Mouse (Mus musculus) thymus, postnatal 10 days (tissue): ENCODE data around the gene Suv39h1.
"Not testable (repeated sequence)": the region's sequence is repeated elsewhere in the genome, so short reads cannot be mapped to it uniquely, and the experiment has no call there.

Experiments
- DNase-seq, 2 experiments: peaks; one replicate each; pipeline ENCODE4 v3.0.0; 2021; ENCODE audit warnings: low spot score in 2 of 2

The Suv39h1 gene

DNA sequence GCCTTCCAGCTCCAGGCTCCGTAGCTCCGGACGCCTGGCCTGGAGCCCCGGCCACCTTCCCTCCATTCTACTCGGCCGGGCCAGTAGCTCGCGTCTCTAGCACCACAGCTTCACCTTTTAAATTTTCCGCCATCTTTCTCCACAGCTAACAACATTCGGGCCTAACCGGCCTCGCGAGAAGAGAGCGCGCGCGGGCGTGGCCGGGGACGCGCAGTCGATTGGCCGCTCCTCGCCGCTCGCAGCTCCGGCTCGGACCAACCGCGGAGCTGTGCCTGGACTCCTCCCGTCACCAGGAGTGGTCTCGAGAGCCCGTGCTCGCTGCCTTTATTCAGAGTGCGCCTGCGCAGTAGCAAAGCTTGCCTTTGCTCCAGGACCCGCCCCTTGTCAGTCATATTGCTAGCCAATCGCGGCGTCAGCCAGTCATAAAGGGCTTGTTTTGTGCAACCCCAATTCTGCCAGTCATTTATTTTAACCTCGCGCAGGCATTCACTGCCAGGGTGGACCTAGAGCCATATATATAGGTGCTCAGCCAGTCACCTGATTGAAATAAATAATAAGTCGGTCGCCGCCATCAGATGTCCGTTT, at the start of gene Suv39h1:
Suv39h1 (minus strand) TSS at position 331 of the 585 bp plus-strand sequence.
- DNase-seq = peak; percentile 85 to 94

DNA sequence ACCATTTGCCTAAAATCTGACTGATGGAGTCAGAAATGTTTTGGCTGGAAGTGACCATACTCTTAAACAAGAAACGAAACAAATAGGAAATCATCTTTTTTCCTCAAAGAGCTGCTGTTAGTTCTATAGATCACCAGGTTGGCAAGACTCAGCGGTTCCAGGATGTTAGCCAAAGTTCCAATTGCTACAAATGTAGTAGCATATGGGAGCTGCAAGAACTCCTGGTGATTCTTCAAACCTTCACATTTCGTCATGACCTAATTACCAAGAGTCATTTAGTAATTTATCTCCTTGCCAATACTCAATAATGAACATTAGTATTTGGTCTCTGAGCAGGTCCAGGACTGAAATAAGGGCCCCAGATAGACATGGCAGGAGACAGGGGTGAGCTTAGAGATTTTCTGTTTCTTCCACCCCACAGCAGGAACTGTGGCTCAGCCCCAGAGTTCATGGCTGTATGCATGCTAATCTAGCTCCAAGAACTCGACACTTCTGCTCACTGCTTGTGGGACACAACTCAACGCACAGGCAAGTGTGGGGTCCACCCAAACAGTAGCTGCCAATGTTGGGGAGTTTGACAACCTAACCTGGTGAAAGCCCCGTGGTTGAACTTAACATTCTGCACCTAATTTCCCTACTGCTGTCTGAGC, 49.4 kb upstream of the Suv39h1 start:
- DNase-seq = no peak

DNA sequence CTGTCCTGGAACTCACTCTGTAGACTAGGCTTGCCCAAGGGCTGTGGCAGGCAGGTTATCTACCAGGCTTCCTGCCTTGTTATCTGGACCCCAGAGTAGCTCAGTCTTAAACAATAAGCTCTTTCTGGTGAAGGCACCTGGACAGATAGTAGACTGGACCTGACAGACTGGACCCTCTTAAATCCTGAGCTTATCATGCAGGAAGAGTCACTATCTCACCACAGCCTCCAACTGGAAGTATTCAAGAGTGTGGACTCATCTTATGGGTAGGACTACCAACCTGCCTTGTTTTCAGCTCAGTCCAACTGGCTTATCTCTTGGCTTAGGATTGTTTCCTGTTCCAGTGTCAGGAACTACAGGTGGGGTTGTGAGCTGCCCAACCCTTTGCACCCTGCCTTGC, 42.7 kb upstream of the Suv39h1 start:
- no peak for DNase-seq

DNA sequence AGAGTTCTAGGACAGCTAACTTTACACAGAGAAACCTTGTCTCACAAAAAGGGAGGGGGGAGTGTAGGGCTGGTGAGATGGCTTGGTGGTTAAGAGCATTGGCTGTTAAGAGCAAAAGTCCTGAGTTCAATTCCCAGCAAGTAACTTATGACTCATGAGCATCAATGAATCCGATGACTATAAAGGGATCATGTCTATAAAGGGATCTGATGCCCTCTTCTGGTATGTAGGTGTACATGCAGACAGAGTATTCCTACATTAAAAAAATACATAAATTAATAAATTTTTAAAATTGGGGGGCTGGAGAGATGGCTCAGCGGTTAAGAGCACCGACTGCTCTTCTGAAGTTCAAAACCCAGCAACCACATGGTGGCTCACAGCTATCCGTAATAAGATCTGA, 40.7 kb upstream of the Suv39h1 start:
- no peak for DNase-seq

DNA sequence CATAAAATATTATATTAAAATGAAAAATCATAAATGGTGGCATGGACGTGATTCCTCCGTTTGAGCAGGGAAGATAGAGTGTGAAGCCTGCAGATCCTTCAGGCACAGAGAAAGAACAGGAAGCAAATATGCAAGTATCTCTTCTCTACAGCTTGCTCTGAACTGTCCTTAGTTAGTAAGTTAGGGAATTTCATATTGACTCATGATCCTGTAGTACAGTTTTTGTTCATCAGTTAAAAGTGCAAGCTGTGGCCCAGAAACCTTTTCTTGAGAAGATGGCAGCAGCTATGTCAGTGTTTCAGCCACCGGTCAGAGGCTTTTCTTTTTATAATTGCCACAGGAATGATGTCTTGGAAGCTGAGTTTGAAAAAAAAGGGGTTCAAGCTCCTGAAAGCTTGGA, 30.5 kb upstream of the Suv39h1 start:
- DNase-seq = no peak

DNA sequence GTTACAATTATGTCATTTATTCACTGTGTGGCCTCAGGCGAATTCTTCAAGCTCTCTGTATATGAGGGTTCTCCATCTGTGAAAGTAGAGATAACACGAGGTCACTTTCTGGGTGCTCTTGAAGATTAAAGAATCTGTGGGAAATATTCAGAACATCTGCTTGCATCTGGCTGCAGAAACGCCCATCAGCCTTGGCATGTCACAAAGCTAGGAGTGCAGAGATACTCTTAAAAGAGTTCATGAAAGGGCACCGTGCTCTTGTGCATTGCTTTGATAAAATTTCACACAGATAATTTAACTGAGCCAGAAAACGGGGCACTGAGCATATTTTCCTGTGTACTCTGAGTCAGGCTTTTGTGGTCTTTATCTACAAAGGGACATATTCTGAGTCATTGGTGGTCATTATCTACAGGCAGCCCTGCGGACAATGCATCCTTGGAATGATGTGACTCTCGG, 27.7 kb upstream of the Suv39h1 start:
- DNase-seq = no peak

DNA sequence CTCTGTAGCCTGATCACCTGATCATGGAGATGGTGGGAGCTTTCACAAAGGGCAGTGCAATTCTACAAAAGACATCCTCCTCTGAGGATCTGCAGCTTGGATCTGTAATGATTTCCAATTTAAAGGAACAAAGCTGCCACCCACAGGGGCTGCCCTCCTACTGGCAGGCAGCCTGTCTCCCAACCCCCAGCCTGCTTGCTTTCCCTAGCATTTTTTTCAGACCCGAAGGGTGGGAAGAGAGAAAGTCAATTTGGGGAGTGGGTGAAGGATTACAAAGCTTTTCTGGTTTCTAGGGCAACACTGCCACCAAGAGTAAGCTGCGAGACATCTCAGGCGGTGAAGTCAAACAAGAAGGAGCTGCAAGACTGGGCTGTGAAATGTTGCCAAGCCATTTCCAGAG, 26.5 kb upstream of the Suv39h1 start:
- peak in 1 of 2 experiments; percentile 7 for DNase-seq

DNA sequence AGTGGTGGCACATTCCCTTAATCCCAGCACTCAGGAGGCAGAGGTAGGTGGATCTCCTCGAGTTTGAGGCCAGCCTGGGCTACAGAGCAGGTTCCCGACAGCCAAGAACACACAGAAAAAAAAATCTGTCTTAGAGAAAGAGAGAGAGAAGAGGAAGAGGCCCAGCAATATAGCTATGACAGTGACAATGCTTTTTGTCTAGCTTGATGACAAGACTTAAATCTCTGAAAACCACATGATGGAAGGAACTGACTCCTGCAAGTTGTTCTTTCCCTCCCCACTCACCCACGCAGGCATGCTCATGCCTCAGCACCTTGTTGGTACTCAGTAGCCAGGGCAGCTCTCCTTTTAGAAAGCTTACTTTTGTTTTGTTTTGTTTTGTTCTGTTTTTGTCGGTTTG, 24.9 kb upstream of the Suv39h1 start:
- no peak for DNase-seq

DNA sequence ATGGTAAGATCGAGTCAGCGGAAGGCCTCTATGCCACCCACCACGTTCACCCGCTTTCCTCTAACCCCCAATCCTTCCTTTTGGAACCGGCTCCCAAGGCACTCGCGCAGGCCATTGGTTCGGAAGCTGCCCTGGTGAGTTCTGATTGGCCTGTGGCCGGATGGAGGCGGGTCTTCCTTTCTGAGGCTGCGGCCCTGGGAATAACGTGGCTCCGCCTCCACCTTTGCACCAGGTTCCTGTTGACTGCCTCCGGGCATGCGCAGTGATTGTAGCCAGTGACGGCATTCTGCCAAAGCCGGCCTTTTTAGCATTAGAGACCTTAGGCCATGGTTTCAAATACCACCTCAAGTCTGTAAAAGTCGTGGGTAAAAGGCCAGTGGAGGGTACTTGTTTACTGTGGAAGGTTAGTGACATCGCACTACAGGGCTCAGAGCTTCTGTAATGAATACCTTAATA, 22.3 kb upstream of the Suv39h1 start:
- DNase-seq = peak; percentile 91

DNA sequence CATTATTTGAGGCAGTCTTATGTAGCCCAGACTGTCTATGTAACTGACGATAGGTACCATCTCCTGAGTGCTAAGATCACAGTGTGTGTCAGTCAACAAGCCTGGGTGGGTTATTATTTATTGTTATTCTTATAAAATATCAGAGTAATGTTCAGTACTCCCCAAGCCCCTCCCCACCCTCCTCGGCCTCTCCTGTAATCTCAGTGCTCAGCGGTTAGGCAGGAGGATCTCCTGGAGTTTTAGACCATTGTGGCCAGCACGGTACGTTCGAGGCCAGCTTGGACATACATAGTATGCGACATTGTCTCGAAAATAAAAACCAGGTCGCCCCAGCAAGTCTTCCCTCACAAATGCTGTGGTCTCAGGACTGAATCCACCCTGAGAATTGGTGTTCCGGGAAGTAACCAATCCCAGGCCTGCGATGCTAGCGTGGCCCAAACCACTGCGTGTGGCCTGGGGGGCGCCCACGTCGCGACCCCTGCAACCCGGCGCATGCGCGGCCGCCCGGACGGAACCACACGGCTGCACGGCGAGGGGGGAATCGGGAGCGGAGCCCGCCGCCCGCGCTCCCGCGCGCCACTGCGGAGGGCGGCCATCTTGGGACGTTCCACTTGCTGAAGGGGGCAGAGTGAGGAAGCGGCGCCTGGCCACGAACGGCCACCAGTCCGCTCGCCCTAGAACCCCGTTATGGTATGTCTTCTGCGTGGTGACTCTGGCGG, 21.7 kb upstream of the Suv39h1 start:
- peak; percentile 70 to 89 for DNase-seq

DNA sequence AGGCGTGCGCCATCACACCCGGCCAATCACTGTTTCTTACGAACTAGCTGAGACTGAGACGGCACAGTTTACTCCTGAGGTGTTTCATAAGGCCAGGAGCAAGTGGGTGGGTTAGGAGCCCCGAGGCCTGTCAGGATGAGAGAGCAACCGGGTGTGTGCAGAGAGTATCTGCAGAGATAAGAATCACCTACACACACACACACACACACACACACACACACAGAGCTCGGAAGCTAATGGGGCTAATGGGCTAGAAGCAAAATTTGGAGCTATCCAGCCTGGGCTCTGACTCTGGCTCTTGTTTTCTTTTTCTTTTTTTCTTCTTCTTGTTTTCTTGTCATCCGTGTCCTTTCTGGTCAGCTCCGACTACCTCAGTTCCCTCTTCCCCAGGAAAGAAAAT, 21.0 kb upstream of the Suv39h1 start:
- DNase-seq = no peak

DNA sequence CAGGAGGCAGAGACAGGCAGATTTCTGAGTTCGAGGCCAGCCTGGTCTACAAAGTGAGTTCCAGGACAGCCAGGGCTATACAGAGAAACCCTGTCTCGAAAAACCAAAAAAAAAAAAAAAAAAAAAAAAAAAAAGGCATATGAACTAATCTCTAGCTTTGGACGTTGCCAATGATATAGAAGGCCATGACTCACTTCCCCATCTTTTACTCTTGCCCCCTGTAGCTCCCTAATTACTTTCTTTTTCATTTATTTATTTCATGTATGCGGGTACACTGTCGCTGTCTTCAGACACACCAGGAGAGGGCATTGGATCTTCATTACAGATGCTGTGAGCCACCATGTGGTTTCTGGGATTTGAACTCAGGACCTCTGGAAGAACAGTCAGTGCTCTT, 16.4 kb upstream of the Suv39h1 start:
- not testable (repeated sequence) for DNase-seq

DNA sequence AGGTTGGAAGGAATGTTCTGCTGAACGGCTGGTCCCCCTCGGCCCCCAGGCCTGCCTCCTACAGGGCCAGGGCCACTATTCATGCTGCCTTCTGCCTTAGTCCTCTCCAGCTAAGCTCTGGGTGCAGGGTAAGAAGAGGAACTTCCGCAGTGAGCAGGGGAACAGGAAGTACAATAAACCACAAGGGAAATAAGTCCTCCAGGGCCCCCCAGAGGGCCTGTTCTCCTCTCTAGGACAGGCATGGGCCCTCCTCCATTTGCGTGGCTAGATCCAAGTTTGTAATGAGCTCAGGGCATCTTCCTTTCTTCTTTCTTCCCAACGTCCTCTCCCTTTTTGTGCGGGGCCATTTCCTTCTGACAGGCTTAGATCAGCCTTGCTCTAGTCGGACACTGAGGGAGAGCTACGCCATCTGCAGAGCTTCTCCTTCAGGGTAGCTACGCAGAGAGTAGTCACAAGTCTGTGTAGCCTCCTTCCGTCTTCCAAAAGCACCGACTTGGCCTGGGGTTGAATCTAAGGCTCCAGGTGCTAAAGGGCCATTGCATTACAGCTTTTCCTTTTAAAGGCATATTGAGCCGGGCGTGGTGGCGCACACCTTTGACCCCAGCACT, 15.9 kb upstream of the Suv39h1 start, which contains the start of gene Was:
Was (minus strand) TSS at position 153 of the 608 bp plus-strand sequence.
- DNase-seq = peak; percentile 45 to 54

DNA sequence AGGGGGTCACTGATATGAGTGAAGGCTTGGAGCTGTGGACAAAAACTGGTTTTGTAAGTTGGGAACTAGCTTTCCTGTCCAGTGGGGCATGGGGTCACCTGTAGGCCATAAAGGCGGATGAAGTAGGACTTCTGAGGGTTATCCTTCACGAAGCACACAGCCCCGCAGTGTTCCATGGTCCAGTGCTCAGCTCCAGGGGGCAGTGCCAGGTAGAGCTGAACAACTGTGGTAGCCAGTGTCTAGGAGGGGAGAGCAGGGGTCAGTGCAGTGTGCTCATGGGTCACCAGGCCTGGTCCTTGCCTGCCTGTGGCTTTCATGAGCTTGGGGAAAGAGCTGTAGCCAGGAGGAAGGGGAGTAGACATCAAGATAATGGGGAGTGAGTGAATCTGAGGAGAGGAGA, 15.2 kb upstream of the Suv39h1 start:
- DNase-seq = no peak

DNA sequence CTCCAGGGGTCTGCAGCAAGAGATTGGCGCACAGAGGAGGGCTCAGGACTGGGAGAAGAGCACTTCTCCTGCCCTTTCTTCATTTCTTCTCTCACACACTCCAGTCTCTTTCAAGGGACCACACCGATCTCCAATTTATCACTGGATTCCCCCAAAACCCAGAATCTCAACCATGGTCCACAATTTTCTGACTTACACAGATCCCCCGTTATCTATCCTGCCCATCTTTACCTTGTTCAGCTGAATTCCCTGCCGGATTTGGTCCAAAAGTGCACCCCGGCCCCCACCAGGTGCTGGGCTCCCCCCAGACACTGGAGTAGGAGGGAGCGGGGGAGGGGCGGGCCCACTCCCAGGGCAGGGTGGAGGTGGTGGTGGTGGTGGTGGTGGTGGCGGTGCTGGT, 11.1 kb upstream of the Suv39h1 start:
- DNase-seq = no peak

DNA sequence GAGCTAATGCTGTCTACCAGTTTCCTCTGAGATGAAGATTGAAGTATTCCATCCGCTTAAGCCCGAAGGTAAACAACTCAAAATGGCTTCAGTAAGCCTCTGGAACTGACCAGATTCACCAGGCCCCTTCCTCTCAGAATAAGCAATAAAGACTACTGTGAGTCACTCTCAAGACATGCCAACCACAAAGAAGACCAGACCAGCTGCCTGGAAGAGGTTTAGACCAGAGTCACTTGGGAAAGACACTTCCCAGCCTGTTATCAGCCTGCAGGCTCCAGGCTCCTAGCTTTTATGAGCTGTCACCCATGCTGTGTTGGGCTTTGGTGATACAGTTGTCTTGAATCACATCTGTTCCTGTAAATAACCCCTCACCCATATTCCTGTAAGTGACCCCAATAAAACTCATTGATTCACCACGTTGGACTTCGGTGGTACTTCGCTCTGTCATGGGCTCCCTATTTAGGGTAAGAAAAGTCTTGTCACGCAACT, 10.3 kb upstream of the Suv39h1 start:
- DNase-seq = no peak

DNA sequence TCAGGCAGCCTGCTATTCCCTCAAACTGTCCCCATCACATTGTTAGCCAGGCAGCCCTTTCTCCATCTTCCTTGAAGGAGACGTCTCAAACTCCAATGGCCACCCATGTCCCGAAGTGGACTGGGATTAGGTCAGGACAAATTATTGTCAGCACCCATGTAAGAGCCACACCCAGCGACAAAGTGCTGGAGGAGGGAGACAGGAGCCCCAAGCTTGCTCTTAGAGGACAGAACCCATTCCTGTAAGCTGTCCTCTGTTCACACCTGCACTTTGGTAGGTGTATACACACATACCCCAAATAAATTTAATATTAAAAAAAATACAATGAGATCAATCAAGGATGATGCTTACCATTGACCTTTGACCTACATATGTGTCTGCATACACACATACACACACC, 544 bp upstream of the Suv39h1 start:
- DNase-seq = peak in 1 of 2 experiments; percentile 6

DNA sequence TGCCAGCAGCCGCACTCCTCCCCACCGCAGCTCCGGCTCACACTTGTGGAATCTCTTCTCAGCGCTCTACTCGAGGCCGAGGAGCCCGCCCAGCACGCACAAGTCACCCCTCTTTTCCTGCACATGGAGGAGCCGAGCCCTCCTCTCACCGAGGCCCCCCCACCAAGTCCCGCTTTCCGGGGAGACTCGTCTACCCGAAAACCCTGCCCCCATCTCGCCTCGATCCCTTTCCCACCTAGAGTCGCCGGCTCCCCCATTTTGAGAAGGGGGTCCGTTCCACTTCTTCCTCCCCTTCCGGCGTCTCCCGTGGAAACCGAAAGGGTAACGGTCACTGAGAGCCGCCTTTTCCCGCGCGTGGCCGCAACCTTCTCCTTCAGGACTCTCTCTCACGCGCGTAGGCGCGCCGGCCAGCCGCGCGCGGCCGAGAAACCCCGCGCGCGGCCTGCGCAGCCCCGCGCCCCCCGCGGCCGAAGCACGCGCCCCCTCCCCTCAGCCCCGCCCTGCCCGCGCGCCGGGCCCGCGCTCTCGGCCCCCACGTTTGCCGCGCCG, 605 bp downstream of the Suv39h1 start:
- peak; percentile 32 to 54 for DNase-seq

DNA sequence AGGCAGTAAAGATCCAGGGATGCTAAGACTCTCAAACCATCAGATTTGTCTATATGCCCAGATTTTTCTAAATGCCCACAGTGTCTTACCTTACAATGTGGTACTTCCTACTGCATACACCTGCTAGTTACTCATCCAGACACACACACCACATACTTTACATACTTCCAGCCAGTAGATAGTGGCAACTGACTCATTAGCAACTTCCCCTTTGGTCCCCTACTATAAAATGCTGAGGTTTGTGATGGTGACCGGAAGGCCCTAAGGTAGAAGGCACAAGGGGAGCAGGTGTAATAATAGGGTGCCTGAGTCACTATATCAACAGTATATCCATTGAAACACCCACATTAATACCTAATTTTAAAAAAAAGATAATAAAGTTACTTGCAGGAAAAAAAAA, 5.4 kb downstream of the Suv39h1 start:
- DNase-seq = no peak

DNA sequence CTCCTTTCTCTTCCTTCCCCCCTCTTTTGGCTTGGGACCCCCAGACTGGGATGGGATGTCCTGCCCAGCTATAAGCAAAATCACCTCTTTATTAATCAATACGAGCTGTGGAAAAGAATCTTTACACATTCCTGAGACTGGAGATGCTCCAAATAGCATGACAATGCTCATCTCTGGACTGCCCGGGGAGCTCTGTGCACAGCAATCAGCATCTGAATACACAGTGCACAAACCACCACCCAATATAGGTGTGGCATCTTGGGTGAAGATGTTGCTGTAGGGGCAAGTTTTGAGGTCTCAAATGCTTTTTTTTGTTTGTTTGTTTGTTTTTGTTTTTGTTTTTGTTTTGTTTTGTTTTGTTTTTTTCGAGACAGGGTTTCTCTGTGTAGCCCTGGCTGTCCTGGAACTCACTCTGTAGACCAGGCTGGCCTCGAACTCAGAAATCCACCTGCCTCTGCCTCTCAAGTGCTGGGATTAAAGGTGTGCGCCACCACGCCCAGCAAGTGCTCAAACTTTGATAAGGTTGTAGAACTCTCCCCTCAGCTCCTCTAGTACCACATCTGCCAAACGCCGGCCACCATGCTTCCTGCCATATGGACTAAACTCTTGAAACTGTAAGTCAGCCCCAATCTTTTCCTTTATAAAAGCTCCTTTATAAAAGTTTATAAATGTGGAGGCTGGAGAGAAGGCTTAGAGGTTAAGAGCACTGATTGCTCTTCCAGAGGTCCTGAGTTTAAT, 23.3 kb downstream of the Suv39h1 start:
- DNase-seq = not testable (repeated sequence)

DNA sequence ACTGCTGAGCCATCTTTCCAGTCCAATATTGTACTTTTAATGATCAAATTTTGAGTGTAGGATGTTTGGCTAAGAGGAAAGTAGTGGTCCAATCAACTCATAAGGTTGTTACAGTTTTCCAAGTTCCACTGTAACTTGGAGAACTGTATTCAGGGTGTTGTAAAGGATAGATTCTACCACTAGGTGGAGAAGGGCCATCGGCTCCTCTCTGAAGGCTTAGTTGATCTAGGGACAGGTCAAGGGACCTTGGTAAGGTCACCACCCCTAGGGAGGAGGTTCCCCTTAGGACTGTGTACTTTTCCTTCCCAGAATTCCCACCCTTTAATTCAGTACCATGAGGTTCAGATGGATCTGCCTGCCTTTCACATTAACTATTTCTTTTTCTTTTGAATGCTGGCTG, 41.6 kb downstream of the Suv39h1 start:
- DNase-seq = peak in 1 of 2 experiments; percentile 3
